Mouse (Mus musculus): ENCODE results near the gene Tmem147. TPM values are rescaled to one million over a fixed set of nuclear protein-coding genes. Genes with fewer than 3 reads are reported as not detected.
"Not testable (repeated sequence)": the region's sequence is repeated elsewhere in the genome, so short reads cannot be mapped to it uniquely, and the experiment has no call there.

Tmem147 gene
- polyA plus RNA-seq, 1 experiment from 2014 or later = 151 TPM

- peaks cover 6% of the 10 kb centered on the region; the same call in 1 of the 2 replicates for H3K9me3 ChIP-seq
Observed at GRCm38 (mm10) chr7:30749824-30750606, 20.7 kb upstream of the Tmem147 start.

GRCm38 (mm10) chr7:30747525-30748204, 18.3 kb upstream of the Tmem147 start:
- Histone ChIP-seq H3K9me3 (no peaks in the 10 kb centered on the region), H3K36me3 (replicated peaks) (peaks cover 14% of the 10 kb centered on the region; the same call in 1 of the 2 replicates), H3K27me3 (replicated peaks; ENCODE audit: low read depth, poor library complexity, severe bottlenecking) (no peaks in the 10 kb centered on the region), H3K4me3 (no peak overlapping the region), H3K27ac (replicated peaks) (no peak overlapping the region), H3K4me1 (peaks cover 9% of the 10 kb centered on the region; the same call in 1 of the 2 replicates)
- DNase-seq (ENCODE audit: low spot score) = no peak
- 88% methylated on average over 7 of the region's 7 CpGs for WGBS

More at GRCm38 (mm10) chr7:30749824-30750606, 20.7 kb upstream of the Tmem147 start:
- WGBS = 83% methylated on average over 13 of the region's 13 CpGs
- no peak for DNase-seq (ENCODE audit: low spot score)
- peaks cover 9% of the 10 kb centered on the region; the same call in 1 of the 2 replicates for H3K4me1 ChIP-seq
- H3K36me3 ChIP-seq (replicated peaks) = peaks cover 21% of the 10 kb centered on the region
- H3K4me3 ChIP-seq = no peak overlapping the region
- no peaks in the 10 kb centered on the region for H3K27me3 ChIP-seq (replicated peaks; ENCODE audit: low read depth, poor library complexity, severe bottlenecking)
- no peak overlapping the region for H3K27ac ChIP-seq (replicated peaks)

GRCm38 (mm10) chr7:30744022-30744598, 14.8 kb upstream of the Tmem147 start:
- Histone ChIP-seq H3K36me3 (replicated peaks) (peaks cover 23% of the 10 kb centered on the region), H3K4me3 (no peak overlapping the region), H3K4me1 (no peaks in the 10 kb centered on the region), H3K9me3 (no peaks in the 10 kb centered on the region), H3K27ac (replicated peaks) (no peak overlapping the region), H3K27me3 (replicated peaks; ENCODE audit: low read depth, poor library complexity, severe bottlenecking) (no peaks in the 10 kb centered on the region)
- WGBS = 60% methylated on average over 4 of the region's 4 CpGs
- DNase-seq (ENCODE audit: low spot score) = no peak

- H3K36me3 ChIP-seq (replicated peaks) = peaks cover 23% of the 10 kb centered on the region
- not testable (repeated sequence) for H3K4me1 ChIP-seq; H3K27me3 ChIP-seq (replicated peaks; ENCODE audit: low read depth, poor library complexity, severe bottlenecking); H3K27ac ChIP-seq (replicated peaks); DNase-seq (ENCODE audit: low spot score); H3K9me3 ChIP-seq; H3K4me3 ChIP-seq
- WGBS = 84% methylated on average over 3 of the region's 4 CpGs
Observed at GRCm38 (mm10) chr7:30743617-30744016, 14.3 kb upstream of the Tmem147 start, which contains the start of gene Gapdhs. TSS of gene Gapdhs (minus strand) at chr7:30743681.

GRCm38 (mm10) chr7:30742570-30742969, 13.2 kb upstream of the Tmem147 start:
- H3K4me3 ChIP-seq; H3K27me3 ChIP-seq (replicated peaks; ENCODE audit: low read depth, poor library complexity, severe bottlenecking); DNase-seq (ENCODE audit: low spot score); H3K27ac ChIP-seq (replicated peaks); H3K9me3 ChIP-seq; H3K4me1 ChIP-seq: not testable (repeated sequence)
- 90% methylated on average over 2 of the region's 2 CpGs for WGBS
- H3K36me3 ChIP-seq (replicated peaks) = peaks cover 30% of the 10 kb centered on the region

- H3K27me3 ChIP-seq (replicated peaks; ENCODE audit: low read depth, poor library complexity, severe bottlenecking) = no peaks in the 10 kb centered on the region
- no peak for DNase-seq (ENCODE audit: low spot score)
- WGBS = 89% methylated on average over 3 of the region's 3 CpGs
- H3K9me3 ChIP-seq = no peaks in the 10 kb centered on the region
- peaks cover 79% of the 10 kb centered on the region for H3K36me3 ChIP-seq (replicated peaks)
- H3K4me3 ChIP-seq = no peak overlapping the region
- H3K4me1 ChIP-seq = no peaks in the 10 kb centered on the region
- H3K27ac ChIP-seq (replicated peaks) = no peak overlapping the region
Observed at GRCm38 (mm10) chr7:30736211-30736610, 6.9 kb upstream of the Tmem147 start.

- H3K4me3 ChIP-seq = peak overlapping the region; percentile 84
- WGBS = 21% methylated on average over 20 of the region's 22 CpGs
- H3K9me3 ChIP-seq; H3K27me3 ChIP-seq (replicated peaks; ENCODE audit: low read depth, poor library complexity, severe bottlenecking); DNase-seq (ENCODE audit: low spot score): not testable (repeated sequence)
- peaks cover 61% of the 10 kb centered on the region for H3K36me3 ChIP-seq (replicated peaks)
- H3K4me1 ChIP-seq = peaks cover 30% of the 10 kb centered on the region
- H3K27ac ChIP-seq (replicated peaks) = peak overlapping the region; percentile 91
Observed at GRCm38 (mm10) chr7:30730064-30730722, 853 bp upstream of the Tmem147 start.

GRCm38 (mm10) chr7:30728739-30729395, 473 bp downstream of the Tmem147 start:
- H3K36me3 ChIP-seq (replicated peaks) = peaks cover 49% of the 10 kb centered on the region
- peak overlapping the region; percentile 91 for H3K27ac ChIP-seq (replicated peaks)

GRCm38 (mm10) chr7:30728214-30728613, 1.1 kb downstream of the Tmem147 start:
- Histone ChIP-seq H3K27ac (replicated peaks) (0 out of 2 replicates have a peak overlapping the region, but pooled peaks have one; percentile 91), H3K27me3 (replicated peaks; ENCODE audit: low read depth, poor library complexity, severe bottlenecking) (no peaks in the 10 kb centered on the region), H3K9me3 (no peaks in the 10 kb centered on the region), H3K4me1 (peaks cover 48% of the 10 kb centered on the region), H3K36me3 (replicated peaks) (peaks cover 42% of the 10 kb centered on the region), H3K4me3 (peak overlapping the region; percentile 84)
- DNase-seq (ENCODE audit: low spot score) = no peak
- 85% methylated on average over 6 of the region's 6 CpGs for WGBS

More at GRCm38 (mm10) chr7:30728739-30729395, 473 bp downstream of the Tmem147 start:
- Histone ChIP-seq H3K4me1 (peaks cover 43% of the 10 kb centered on the region), H3K4me3 (peak overlapping the region; percentile 84), H3K9me3 (no peaks in the 10 kb centered on the region), H3K27me3 (replicated peaks; ENCODE audit: low read depth, poor library complexity, severe bottlenecking) (no peaks in the 10 kb centered on the region)
- WGBS = 9% methylated on average over 26 of the region's 26 CpGs
- DNase-seq (ENCODE audit: low spot score) = no peak

- DNase-seq (ENCODE audit: low spot score) = no peak
- 69% methylated on average over 6 of the region's 6 CpGs for WGBS
- Histone ChIP-seq H3K27ac (replicated peaks) (no peak overlapping the region), H3K36me3 (replicated peaks) (peaks cover 21% of the 10 kb centered on the region), H3K4me3 (no peak overlapping the region), H3K9me3 (no peaks in the 10 kb centered on the region), H3K4me1 (peaks cover 37% of the 10 kb centered on the region), H3K27me3 (replicated peaks; ENCODE audit: low read depth, poor library complexity, severe bottlenecking) (peaks cover 22% of the 10 kb centered on the region)
Observed at GRCm38 (mm10) chr7:30723274-30723953, 5.9 kb downstream of the Tmem147 start.

- H3K4me1 ChIP-seq = peaks cover 41% of the 10 kb centered on the region
- WGBS = 81% methylated on average over 7 of the region's 7 CpGs
- no peak for DNase-seq (ENCODE audit: low spot score)
- no peak overlapping the region for H3K4me3 ChIP-seq
- H3K9me3 ChIP-seq = no peaks in the 10 kb centered on the region
- H3K27me3 ChIP-seq (replicated peaks; ENCODE audit: low read depth, poor library complexity, severe bottlenecking) = peaks cover 44% of the 10 kb centered on the region
- H3K36me3 ChIP-seq (replicated peaks) = peaks cover 5% of the 10 kb centered on the region; the same call in 1 of the 2 replicates
- H3K27ac ChIP-seq (replicated peaks) = no peak overlapping the region
Observed at GRCm38 (mm10) chr7:30721286-30721685, 8.1 kb downstream of the Tmem147 start.

Data from embryonic facial prominence, embryonic 10.5 days (tissue).